Mouse (Mus musculus) kidney, postnatal 0 days (tissue): ENCODE measurements at regions not wholly inside any gene's neighbourhood (a gene's known extent, or its start where the extent isn't known, plus 50 kb on each side); places are given as distances from the start of the nearest gene placed in this dataset.

Experiments
- ATAC-seq: fragments of 200-750 bp; cut with Nextera tagmentation; replicated peaks from 2 replicates; pipeline ENCODE4 v1.8.0; 2017; ENCODE audit warnings: low read depth, moderate number of reproducible peaks, moderate TSS enrichment, moderate library complexity; ENCODE audit not compliant: low FRiP score
- DNase-seq: peaks from one replicate; pipeline ENCODE4 v3.0.0-alpha.2; 2016; ENCODE audit warnings: low spot score
- H3K27ac ChIP-seq: fragments of 300-500 bp; sonication (generic); 2 replicates; pipeline ENCODE4 v1.5.1; 2014; ENCODE audit warnings: mild to moderate bottlenecking
- H3K27me3 ChIP-seq: fragments of 300-500 bp; sonication (generic); 2 replicates; pipeline ENCODE4 v1.6.1; 2014; ENCODE audit warnings: low read length, mixed read lengths; ENCODE audit not compliant: insufficient read depth
- H3K36me3 ChIP-seq: fragments of 300-500 bp; sonication (generic); 2 replicates; pipeline ENCODE4 v1.6.1; 2014; ENCODE audit warnings: low read length, mixed read lengths; ENCODE audit not compliant: insufficient read depth
- H3K4me1 ChIP-seq: fragments of 300-500 bp; sonication (generic); replicated peaks from 2 replicates; pipeline ENCODE4 v1.6.1; 2014; ENCODE audit warnings: antibody characterized with exemption, low read length, mixed read lengths; ENCODE audit not compliant: insufficient read depth
- H3K4me2 ChIP-seq: fragments of 300-500 bp; sonication (generic); 2 replicates; pipeline ENCODE4 v1.6.1; 2014; ENCODE audit warnings: mild to moderate bottlenecking, low read length, moderate library complexity, mixed read lengths
- H3K4me3 ChIP-seq: fragments of 300-500 bp; sonication (generic); replicated peaks from 2 replicates; pipeline ENCODE4 v1.5.1; 2014; ENCODE audit warnings: low read depth, low read length
- H3K9ac ChIP-seq: fragments of 300-500 bp; sonication (generic); 2 replicates; pipeline ENCODE4 v1.6.1; 2014; ENCODE audit warnings: low read depth, low read length
- H3K9me3 ChIP-seq: fragments of 300-500 bp; sonication (generic); replicated peaks from 2 replicates; pipeline ENCODE4 v1.6.1; 2016; ENCODE audit warnings: low read length, inconsistent platforms, mixed read lengths
- CTCF ChIP-seq: IDR thresholded peaks from 2 replicates; pipeline ENCODE4 v1.5.1; 2016; ENCODE audit warnings: antibody characterized with exemption, low read depth, mild to moderate bottlenecking, moderate library complexity
- WGBS: fragments of 180-500 bp; shearing (Covaris S2); extraction: QIAGEN DNeasy Blood & Tissue Kit; methylation state at CpG from one replicate; pipeline ENCODE4 v1.1.7; 2014; 5-methylcytosine and 5-hydroxymethylcytosine counted together

DNA sequence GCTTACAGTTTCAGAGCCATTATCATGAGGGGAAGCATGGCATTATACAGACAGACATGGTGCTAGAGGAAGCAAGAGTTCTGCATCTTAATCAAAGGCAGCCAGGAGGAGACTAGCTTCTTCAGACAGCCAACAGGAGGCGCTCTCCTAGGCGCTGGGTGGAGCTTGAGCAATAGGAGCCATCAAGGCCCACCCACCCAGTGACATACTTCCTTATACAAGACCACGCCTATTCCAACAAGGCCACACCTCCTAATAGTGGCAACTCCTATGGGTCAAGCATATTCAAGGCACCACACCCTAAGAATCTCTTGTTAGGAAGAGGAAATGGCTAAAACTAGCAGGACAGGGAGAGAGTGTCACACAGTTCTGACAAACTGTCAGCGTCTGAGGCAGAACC, 94.3 kb downstream of the Atp23 start:
- ATAC-seq (no peak), DNase-seq (no peak)
- H3K9ac ChIP-seq: no peak overlapping the region
- no peak overlapping the region for H3K27ac ChIP-seq
- no peaks in the 10 kb centered on the region for H3K9me3 ChIP-seq
- H3K4me1 ChIP-seq: no peaks in the 10 kb centered on the region
- TF ChIP-seq CTCF: 0 out of 2 replicates have a peak, but pooled peaks have one; percentile 3
- H3K4me2 ChIP-seq: no peak overlapping the region
- no peaks in the 10 kb centered on the region for H3K36me3 ChIP-seq
- WGBS: 92% methylated on average over 4 of the region's 4 CpGs
- H3K4me3 ChIP-seq: no peak overlapping the region
- no peaks in the 10 kb centered on the region for H3K27me3 ChIP-seq

DNA sequence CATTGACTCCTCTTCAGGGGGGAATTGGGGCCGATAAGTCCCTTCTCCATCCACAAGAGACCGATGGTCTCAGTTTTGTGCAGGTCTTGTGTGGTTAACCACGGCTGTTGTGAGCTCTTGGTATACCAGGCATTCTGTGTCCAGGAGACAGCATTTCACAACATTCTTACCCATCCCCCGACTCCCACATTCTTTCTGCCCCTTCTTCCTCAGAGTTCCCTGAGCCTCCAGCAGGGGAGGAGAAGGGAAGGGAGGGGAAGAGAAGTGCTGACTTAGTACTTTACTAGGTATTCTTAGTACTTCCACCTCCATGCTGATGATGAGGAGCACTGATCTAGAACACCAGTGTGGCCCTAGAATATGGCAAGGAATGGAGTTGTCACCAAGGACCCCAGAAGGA, 98.4 kb downstream of the Atp23 start:
- TF ChIP-seq CTCF: no peak
- no peak overlapping the region for H3K4me3 ChIP-seq
- no peak for ATAC-seq
- H3K27me3 ChIP-seq: no peaks in the 10 kb centered on the region
- H3K4me2 ChIP-seq: no peak overlapping the region
- no peak for DNase-seq
- 84% methylated on average over 4 of the region's 4 CpGs for WGBS
- H3K27ac ChIP-seq: no peak overlapping the region
- no peaks in the 10 kb centered on the region for H3K36me3 ChIP-seq
- H3K9me3 ChIP-seq: no peaks in the 10 kb centered on the region
- H3K9ac ChIP-seq: no peak overlapping the region
- H3K4me1 ChIP-seq: no peaks in the 10 kb centered on the region

DNA sequence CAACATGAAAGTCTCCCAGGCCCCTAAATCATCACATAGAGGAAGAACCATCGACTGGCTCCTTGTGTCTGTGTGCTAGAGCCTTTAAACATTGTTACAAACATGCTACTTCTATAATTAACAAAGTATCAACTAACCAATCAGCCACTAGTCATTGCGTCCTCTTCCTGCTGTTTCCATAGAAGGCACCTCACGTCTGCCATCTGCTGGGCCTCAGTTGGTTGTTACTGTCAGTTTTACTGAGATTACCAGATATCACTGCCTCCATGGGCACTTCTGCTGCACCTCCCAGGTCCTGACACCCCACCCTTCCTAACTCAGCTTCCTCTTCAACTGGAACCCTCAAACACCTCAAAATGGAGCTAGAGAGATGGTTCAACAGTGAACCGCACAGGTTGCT, 101.8 kb downstream of the Atp23 start:
- DNase-seq (no peak), ATAC-seq (no peak)
- TF ChIP-seq CTCF: peak; percentile 38; the same call in 1 of the 2 replicates
- H3K36me3 ChIP-seq: no peaks in the 10 kb centered on the region
- H3K4me1 ChIP-seq: no peaks in the 10 kb centered on the region
- H3K4me2 ChIP-seq: no peak overlapping the region
- no peaks in the 10 kb centered on the region for H3K27me3 ChIP-seq
- WGBS: 57% methylated on average over 4 of the region's 4 CpGs
- no peak overlapping the region for H3K9ac ChIP-seq
- no peak overlapping the region for H3K4me3 ChIP-seq
- H3K9me3 ChIP-seq: no peaks in the 10 kb centered on the region
- no peak overlapping the region for H3K27ac ChIP-seq

DNA sequence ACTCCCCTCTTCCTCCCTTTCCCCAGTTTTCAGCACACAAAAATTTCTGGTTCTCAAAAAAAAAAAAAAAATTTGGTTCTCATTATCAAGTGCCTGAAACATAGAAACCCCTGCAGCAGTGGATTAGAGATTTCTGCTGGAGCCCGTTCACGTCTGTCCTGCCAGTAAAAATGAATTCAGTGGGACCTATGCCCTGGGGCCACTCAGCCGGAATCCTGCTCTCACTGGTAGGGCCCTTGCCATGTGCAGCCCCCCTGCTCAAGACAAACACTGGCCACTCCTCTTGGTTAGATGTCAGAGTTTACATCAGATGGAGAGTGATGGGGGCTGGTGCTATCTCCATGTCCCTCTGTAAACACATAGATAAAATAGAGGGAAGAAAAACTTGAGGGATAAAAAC, 108.0 kb downstream of the Atp23 start:
- TF ChIP-seq CTCF: no peak
- Histone ChIP-seq H3K4me1 (no peaks in the 10 kb centered on the region), H3K27me3 (no peaks in the 10 kb centered on the region), H3K27ac (no peak overlapping the region), H3K36me3 (no peaks in the 10 kb centered on the region), H3K4me2 (no peak overlapping the region), H3K4me3 (no peak overlapping the region), H3K9ac (no peak overlapping the region), H3K9me3 (no peaks in the 10 kb centered on the region)
- ATAC-seq: no peak
- no peak for DNase-seq
- 50% methylated on average over 3 of the region's 3 CpGs for WGBS

DNA sequence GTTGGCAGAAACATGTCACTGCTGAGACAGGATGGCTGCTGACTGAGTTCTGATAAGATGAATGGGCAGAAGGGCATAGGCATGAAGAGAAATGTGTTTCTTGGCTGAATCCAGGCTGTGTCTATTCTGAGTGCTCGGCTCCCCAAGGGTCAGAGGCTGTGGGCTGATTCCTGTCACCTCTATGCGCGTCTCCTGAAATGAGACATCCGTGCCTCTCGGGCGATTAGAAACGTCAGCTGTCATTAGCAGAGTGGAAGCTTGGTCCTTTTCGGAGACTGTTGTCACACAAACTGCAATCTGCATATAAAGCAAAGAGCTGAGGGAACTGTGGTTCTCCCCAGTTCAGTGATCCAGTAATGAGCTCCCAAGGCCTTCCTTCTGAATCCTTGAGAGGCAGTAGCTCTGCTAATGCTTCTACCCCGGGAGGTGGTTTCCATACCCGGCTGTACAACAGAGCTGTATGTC, 108.8 kb downstream of the Atp23 start:
- no peak for TF ChIP-seq CTCF
- Histone ChIP-seq H3K4me2 (no peak overlapping the region), H3K27ac (no peak overlapping the region), H3K27me3 (no peaks in the 10 kb centered on the region), H3K4me1 (no peaks in the 10 kb centered on the region), H3K9me3 (no peaks in the 10 kb centered on the region), H3K4me3 (no peak overlapping the region), H3K36me3 (no peaks in the 10 kb centered on the region), H3K9ac (no peak overlapping the region)
- 43% methylated on average over 10 of the region's 10 CpGs for WGBS
- DNase-seq (no peak), ATAC-seq (no peak)

DNA sequence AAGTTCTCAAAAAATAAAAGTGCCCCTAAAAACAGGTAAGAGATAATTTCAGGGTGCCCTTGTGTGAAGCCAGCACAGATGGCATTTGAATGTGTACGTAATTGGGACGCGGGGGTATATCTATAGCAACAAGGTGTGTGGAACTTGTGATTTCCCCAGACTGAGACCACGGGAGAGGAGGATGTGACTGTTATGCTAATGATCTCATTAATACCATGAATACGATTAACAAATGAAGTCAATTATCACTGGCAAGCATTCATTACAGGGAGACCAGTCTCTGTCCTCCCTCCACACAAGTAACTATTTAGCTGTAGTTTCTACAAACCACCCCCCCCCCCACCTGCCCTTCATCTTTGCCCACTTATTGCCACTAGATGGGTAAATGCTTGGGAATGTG, 112.9 kb downstream of the Atp23 start:
- H3K9ac ChIP-seq: no peak overlapping the region
- no peak overlapping the region for H3K27ac ChIP-seq
- no peak overlapping the region for H3K4me3 ChIP-seq
- H3K9me3 ChIP-seq: no peaks in the 10 kb centered on the region
- no peaks in the 10 kb centered on the region for H3K4me1 ChIP-seq
- ATAC-seq: no peak
- H3K36me3 ChIP-seq: no peaks in the 10 kb centered on the region
- H3K4me2 ChIP-seq: no peak overlapping the region
- no peaks in the 10 kb centered on the region for H3K27me3 ChIP-seq
- 92% methylated on average over 5 of the region's 5 CpGs for WGBS
- TF ChIP-seq CTCF: no peak
- DNase-seq: no peak

DNA sequence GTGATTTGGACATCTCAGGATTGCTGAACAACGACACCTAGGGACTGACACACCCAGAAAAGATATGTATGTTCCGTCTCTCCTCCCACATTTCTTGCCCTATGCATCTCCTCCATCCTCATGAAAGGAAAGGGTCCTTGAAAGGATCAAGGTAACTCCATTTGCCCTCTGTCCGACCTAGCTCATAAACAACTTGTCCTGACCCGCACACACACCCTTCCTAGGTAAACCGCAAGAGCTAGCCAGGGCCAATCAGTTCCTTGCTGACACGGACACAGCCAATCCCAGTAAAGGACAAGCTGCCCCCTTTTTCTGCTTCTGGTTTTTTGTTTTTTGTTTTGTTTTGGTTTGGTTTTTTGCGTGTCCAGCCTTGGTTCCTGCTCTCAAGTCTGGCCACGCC, 118.0 kb downstream of the Atp23 start:
- no peak for DNase-seq
- no peak for TF ChIP-seq CTCF
- H3K4me3 ChIP-seq: no peak overlapping the region
- WGBS: 80% methylated on average over 8 of the region's 8 CpGs
- H3K4me2 ChIP-seq: no peak overlapping the region
- H3K27me3 ChIP-seq: no peaks in the 10 kb centered on the region
- H3K9ac ChIP-seq: no peak overlapping the region
- H3K27ac ChIP-seq: no peak overlapping the region
- H3K36me3 ChIP-seq: no peaks in the 10 kb centered on the region
- no peaks in the 10 kb centered on the region for H3K4me1 ChIP-seq
- no peaks in the 10 kb centered on the region for H3K9me3 ChIP-seq
- ATAC-seq: no peak
